Mouse (Mus musculus): ENCODE data around the gene Fgf12. TPM values are rescaled to one million over a fixed set of nuclear protein-coding genes. Genes with fewer than 3 reads are reported as not detected.

The Fgf12 gene
- polyA plus RNA-seq, 2 experiments: 6.0 to 8.1 TPM

DNA sequence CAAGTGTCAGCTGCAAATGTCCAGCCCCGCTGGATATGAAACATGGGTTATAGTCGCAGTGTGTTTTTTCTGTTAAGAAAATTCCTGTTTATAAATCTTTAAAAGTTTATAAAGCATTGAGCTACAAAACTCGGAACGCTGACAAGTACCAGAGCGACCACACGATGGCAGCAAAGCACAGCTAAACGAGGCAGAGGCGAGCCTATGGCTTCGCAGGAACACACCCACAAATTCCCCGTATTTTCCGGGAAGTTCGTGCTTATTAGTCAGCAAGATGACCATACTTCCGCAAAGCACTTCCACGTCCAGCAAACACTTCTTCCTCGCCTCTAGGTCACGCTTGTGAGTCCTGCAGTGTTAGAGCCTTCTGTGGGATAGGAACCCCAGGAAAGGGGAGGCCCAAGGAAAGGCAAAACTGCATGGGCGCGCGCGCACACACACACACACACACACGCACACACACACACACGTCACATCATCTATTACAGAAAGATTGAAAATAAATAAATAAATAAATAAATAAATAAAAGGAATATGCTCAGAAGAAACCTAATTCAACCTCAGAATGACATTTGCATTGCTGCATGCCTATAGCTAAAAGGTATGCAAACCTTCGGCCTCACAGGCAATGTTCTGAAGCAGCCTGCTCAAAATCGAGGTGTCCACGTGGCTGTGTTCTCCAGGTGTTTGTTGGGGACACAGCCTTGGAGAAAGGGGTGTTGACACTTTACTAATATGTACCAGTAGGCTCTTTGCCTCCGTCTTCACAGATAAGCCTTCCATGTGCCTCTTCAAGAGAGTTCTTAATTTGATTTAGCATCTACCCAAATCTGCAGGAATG is 159.6 kb downstream of the Fgf12 start:
- ATAC-seq (ENCODE audit: low FRiP score, low read depth) (peak; percentile 74), DNase-seq (ENCODE audit: low spot score) (peak; percentile 87)
- Histone ChIP-seq H3K4me1 (ENCODE audit: control insufficient read depth, insufficient read depth, low read length) (no peaks in the 10 kb centered on the region), H3K36me3 (ENCODE audit: control insufficient read depth, insufficient read depth, low read length) (no peaks in the 10 kb centered on the region), H3K4me2 (replicated peaks; ENCODE audit: low read depth, low read length, severe bottlenecking) (peak overlapping the region; percentile 47), H3K27ac (replicated peaks; ENCODE audit: low read depth, low read length) (no peak overlapping the region), H3K9ac (ENCODE audit: low read depth, low read length, severe bottlenecking) (no peak overlapping the region), H3K27me3 (ENCODE audit: control insufficient read depth, insufficient read depth, low read length) (no peaks in the 10 kb centered on the region; the same call in 1 of the 2 replicates), H3K9me3 (ENCODE audit: control insufficient read depth, low read length) (no peaks in the 10 kb centered on the region), H3K4me3 (replicated peaks; ENCODE audit: low read length) (peak overlapping the region; percentile 28)
- 27% methylated on average over 26 of the region's 26 CpGs for WGBS
- no peak for TF ChIP-seq POLR2A (IDR thresholded peaks at IDR 0.05; ENCODE audit: borderline replicate concordance, extremely low read depth, insufficient read depth, insufficient read length)

- H3K9ac ChIP-seq (ENCODE audit: low read depth, low read length, severe bottlenecking): no peak overlapping the region
- 91% methylated on average over 6 of the region's 6 CpGs for WGBS
- DNase-seq (ENCODE audit: low spot score): no peak
- TF ChIP-seq POLR2A (IDR thresholded peaks at IDR 0.05; ENCODE audit: borderline replicate concordance, extremely low read depth, insufficient read depth, insufficient read length): no peak
- H3K4me1 ChIP-seq (ENCODE audit: control insufficient read depth, insufficient read depth, low read length): no peaks in the 10 kb centered on the region
- no peak for ATAC-seq (ENCODE audit: low FRiP score, low read depth)
- no peaks in the 10 kb centered on the region for H3K36me3 ChIP-seq (ENCODE audit: control insufficient read depth, insufficient read depth, low read length)
- H3K4me3 ChIP-seq (replicated peaks; ENCODE audit: low read length): no peak overlapping the region
- H3K27me3 ChIP-seq (ENCODE audit: control insufficient read depth, insufficient read depth, low read length): no peaks in the 10 kb centered on the region; the same call in 1 of the 2 replicates
- no peak overlapping the region for H3K27ac ChIP-seq (replicated peaks; ENCODE audit: low read depth, low read length)
- no peaks in the 10 kb centered on the region for H3K9me3 ChIP-seq (ENCODE audit: control insufficient read depth, low read length)
- no peak overlapping the region for H3K4me2 ChIP-seq (replicated peaks; ENCODE audit: low read depth, low read length, severe bottlenecking)
These were observed 160.4 kb downstream of the Fgf12 start for GRCm38 (mm10) chr16:28592466-28592865.

GRCm38 (mm10) chr16:28591583-28591982 is 161.3 kb downstream of the Fgf12 start:
- no peak for DNase-seq (ENCODE audit: low spot score)
- ATAC-seq (ENCODE audit: low FRiP score, low read depth): no peak
- H3K4me1 ChIP-seq (ENCODE audit: control insufficient read depth, insufficient read depth, low read length): no peaks in the 10 kb centered on the region
- no peaks in the 10 kb centered on the region for H3K36me3 ChIP-seq (ENCODE audit: control insufficient read depth, insufficient read depth, low read length)
- 67% methylated on average over 9 of the region's 9 CpGs for WGBS
- no peaks in the 10 kb centered on the region; the same call in 1 of the 2 replicates for H3K27me3 ChIP-seq (ENCODE audit: control insufficient read depth, insufficient read depth, low read length)
- H3K9ac ChIP-seq (ENCODE audit: low read depth, low read length, severe bottlenecking): no peak overlapping the region
- no peak overlapping the region for H3K4me3 ChIP-seq (replicated peaks; ENCODE audit: low read length)
- H3K27ac ChIP-seq (replicated peaks; ENCODE audit: low read depth, low read length): no peak overlapping the region
- H3K9me3 ChIP-seq (ENCODE audit: control insufficient read depth, low read length): no peaks in the 10 kb centered on the region
- TF ChIP-seq POLR2A (IDR thresholded peaks at IDR 0.05; ENCODE audit: borderline replicate concordance, extremely low read depth, insufficient read depth, insufficient read length): no peak
- H3K4me2 ChIP-seq (replicated peaks; ENCODE audit: low read depth, low read length, severe bottlenecking): no peak overlapping the region

DNA sequence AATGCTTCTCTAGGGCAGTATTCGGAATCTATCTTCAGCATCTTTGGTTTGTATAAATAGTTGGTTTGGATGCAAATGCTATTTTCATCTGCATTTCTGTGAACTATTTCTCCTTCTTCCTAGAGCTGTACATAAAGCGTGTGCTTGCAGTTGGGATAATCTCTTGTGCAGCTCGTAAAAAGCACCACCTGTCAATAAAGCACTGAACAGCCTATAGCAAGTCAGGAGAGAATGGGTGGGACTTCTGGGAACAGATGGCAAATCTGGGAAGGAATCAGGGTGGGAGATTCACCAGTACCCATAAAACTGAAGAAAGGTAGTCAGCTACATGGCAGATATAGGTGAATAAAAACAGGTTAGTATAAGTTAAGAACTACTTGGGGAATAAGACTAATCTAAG is 180.7 kb downstream of the Fgf12 start:
- ATAC-seq (ENCODE audit: low FRiP score, low read depth) (no peak), DNase-seq (ENCODE audit: low spot score) (no peak)
- Histone ChIP-seq H3K4me2 (replicated peaks; ENCODE audit: low read depth, low read length, severe bottlenecking) (no peak overlapping the region), H3K36me3 (ENCODE audit: control insufficient read depth, insufficient read depth, low read length) (no peaks in the 10 kb centered on the region), H3K9ac (ENCODE audit: low read depth, low read length, severe bottlenecking) (no peak overlapping the region), H3K9me3 (ENCODE audit: control insufficient read depth, low read length) (no peaks in the 10 kb centered on the region), H3K4me1 (ENCODE audit: control insufficient read depth, insufficient read depth, low read length) (no peaks in the 10 kb centered on the region), H3K4me3 (replicated peaks; ENCODE audit: low read length) (no peak overlapping the region), H3K27me3 (ENCODE audit: control insufficient read depth, insufficient read depth, low read length) (no peaks in the 10 kb centered on the region), H3K27ac (replicated peaks; ENCODE audit: low read depth, low read length) (no peak overlapping the region)
- no peak for TF ChIP-seq POLR2A (IDR thresholded peaks at IDR 0.05; ENCODE audit: borderline replicate concordance, extremely low read depth, insufficient read depth, insufficient read length)
- 35% methylated on average over 3 of the region's 3 CpGs for WGBS

GRCm38 (mm10) chr16:28564716-28565217 is 188.1 kb downstream of the Fgf12 start:
- Histone ChIP-seq H3K9me3 (ENCODE audit: control insufficient read depth, low read length) (no peaks in the 10 kb centered on the region), H3K4me2 (replicated peaks; ENCODE audit: low read depth, low read length, severe bottlenecking) (peak overlapping the region; percentile 96), H3K27ac (replicated peaks; ENCODE audit: low read depth, low read length) (no peak overlapping the region), H3K27me3 (ENCODE audit: control insufficient read depth, insufficient read depth, low read length) (peaks cover 30% of the 10 kb centered on the region), H3K4me3 (replicated peaks; ENCODE audit: low read length) (peak overlapping the region; percentile 47), H3K9ac (ENCODE audit: low read depth, low read length, severe bottlenecking) (no peak overlapping the region; the same call in 1 of the 2 replicates), H3K36me3 (ENCODE audit: control insufficient read depth, insufficient read depth, low read length) (no peaks in the 10 kb centered on the region), H3K4me1 (ENCODE audit: control insufficient read depth, insufficient read depth, low read length) (0 out of 2 replicates have a peak, but pooled peaks cover 6% of the 10 kb centered on the region)
- 0% methylated on average over 16 of the region's 58 CpGs for WGBS
- DNase-seq (ENCODE audit: low spot score) (no peak), ATAC-seq (ENCODE audit: low FRiP score, low read depth) (0 out of 2 replicates have a peak, but pooled peaks have one; percentile 12)
- no peak for TF ChIP-seq POLR2A (IDR thresholded peaks at IDR 0.05; ENCODE audit: borderline replicate concordance, extremely low read depth, insufficient read depth, insufficient read length)

Measured in limb, embryonic 14.5 days (tissue).